Mouse (Mus musculus): ENCODE data around the gene Mtx1. TPM values are rescaled to one million over a fixed set of nuclear protein-coding genes. Genes with fewer than 3 reads are reported as not detected.

Mtx1 gene
- 29.7 TPM for polyA plus RNA-seq (2014; fragmentation: Illumina TruSeq; extraction: RNeasy Lipid Tissue Mini Kit (QIAGEN cat#74804); ENCODE audit: low read depth, low replicate concordance)

DNA sequence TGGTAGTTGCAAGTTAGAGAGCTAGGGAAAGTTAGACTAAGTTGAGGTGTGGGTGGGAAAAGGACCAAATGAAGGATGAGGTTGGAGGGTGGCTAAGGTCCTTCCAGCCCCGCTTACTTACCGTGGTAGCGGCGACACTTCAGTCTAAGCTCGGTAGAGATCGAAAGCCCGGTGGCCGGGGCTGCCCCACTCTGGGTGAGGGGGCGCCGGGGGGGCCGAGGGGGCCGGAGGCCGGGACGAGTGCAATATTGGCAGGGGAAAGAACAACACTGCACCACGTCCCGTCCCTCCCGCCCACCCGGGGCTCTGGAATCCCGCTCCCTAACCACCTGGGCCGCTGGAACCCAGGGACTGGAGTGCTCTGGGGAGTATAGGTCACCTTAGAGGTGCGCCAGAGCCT, at the start of gene Mtx1:
Gene Mtx1 (minus strand): TSS at position 189 of the 400 bp plus-strand sequence.

DNA sequence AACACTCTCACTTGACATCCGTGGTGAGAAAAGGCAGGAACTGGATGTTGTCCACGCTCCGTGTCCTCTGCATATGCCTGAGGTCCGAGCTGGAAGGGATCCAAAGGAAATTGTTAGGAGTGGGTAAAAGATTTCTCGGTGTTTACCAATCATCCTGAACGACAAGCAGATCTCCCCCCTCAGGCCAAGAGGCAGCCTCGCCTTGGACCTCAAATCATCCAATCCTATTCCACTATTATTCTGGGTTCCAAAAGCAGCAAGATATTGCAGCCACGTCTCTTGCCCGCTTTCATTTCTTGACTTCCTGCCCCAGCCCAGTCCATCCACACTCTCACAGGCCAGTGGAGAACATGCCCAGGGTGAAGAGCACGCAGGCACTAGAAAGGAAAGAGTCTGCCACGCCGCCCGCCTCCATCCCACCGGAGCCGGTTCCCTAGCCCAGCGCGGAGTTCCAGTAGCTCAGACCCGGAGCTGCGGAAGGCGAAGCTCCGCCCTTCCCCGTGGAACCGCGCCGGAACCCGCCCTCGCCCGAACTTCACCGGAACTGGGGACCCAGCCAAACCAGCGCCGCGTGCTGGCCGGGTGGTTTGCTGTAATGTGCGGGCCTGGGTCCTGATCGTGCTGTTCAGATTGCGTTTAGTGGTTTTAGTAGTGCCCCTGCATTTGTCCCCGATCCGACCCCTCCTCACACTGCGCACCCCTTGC, 43.3 kb upstream of the Mtx1 start, which contains the start of gene Slc50a1:
Gene Slc50a1 (minus strand): TSS at position 520 of the 705 bp plus-strand sequence.

GRCm38 (mm10) chr3:89259076-89259475, 32.2 kb upstream of the Mtx1 start, which contains the start of gene Dpm3:
Dpm3 (plus strand) TSS chr3:89259358.

DNA sequence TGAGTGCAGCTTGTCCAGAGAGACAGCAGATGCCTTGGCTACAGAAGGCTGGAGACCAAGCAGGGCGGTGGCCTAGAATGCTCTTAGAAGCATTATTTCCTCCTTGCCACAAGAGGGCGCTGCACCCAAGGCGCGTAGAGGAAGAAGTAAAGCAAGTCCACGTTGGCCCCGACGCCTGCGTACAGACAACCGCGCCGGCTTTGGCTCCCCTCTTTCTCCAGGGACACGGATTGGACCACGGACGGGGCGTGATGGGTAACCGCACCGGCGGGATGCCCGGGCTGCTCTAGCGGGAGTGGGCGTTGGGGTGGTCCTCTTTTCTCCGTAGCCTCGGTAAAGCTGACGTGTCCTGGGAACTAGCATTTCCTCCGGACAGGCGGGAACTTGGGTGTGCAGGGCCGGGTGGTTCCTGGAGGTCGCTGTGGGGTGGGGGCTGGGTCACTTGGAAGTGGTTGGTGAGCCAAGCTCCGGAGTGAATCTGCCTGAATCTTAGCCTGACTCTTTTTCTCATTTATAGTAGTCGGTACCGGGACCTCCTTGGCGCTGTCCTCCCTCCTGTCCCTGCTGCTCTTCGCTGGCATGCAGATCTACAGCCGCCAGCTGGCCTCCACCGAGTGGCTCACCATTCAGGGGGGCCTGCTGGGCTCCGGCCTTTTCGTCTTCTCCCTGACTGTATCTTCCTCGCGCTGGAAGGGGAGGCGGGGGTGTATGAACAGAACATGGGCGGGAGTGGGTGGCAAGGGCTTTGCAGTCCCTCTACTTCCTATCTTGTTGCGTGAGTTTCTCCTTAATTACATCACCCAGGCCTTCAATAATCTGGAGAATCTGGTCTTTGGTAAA, 19.6 kb upstream of the Mtx1 start, which contains the start of gene Trim46:
Gene Trim46 (minus strand): TSS at position 49 of the 840 bp plus-strand sequence.

DNA sequence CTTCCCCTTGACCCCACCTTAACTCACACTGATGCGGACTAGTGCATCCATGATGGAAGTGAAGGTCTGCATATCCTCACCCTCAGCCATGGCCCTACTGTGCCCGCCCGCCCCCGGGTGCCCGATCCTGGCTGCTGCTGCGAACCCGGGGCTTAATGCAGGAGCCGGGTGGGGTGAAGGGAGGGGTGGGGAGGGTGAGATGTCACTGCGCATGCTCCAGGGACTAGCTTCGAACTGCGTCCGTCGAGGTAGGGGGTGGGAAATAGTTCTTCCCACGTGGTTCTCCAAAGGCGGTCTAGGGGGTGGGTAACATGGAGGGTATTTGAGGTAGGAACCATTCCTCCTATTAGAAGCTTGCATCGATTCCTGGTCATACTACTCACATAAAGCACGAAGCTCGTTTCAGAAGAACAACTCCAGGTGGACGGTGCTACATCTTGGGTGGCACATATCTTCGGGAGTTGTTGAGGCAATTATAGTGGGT, 18.8 kb upstream of the Mtx1 start, which contains the start of gene Krtcap2:
Gene Krtcap2 (plus strand): TSS at position 279 of the 484 bp plus-strand sequence.

GRCm38 (mm10) chr3:89228836-89229235, 1.9 kb upstream of the Mtx1 start, which contains the start of gene Muc1:
Muc1 (plus strand) TSS chr3:89229057.

GRCm38 (mm10) chr3:89214681-89215411, 12.0 kb downstream of the Mtx1 start, which contains the start of gene Thbs3:
Thbs3 (plus strand) TSS chr3:89215180.

DNA sequence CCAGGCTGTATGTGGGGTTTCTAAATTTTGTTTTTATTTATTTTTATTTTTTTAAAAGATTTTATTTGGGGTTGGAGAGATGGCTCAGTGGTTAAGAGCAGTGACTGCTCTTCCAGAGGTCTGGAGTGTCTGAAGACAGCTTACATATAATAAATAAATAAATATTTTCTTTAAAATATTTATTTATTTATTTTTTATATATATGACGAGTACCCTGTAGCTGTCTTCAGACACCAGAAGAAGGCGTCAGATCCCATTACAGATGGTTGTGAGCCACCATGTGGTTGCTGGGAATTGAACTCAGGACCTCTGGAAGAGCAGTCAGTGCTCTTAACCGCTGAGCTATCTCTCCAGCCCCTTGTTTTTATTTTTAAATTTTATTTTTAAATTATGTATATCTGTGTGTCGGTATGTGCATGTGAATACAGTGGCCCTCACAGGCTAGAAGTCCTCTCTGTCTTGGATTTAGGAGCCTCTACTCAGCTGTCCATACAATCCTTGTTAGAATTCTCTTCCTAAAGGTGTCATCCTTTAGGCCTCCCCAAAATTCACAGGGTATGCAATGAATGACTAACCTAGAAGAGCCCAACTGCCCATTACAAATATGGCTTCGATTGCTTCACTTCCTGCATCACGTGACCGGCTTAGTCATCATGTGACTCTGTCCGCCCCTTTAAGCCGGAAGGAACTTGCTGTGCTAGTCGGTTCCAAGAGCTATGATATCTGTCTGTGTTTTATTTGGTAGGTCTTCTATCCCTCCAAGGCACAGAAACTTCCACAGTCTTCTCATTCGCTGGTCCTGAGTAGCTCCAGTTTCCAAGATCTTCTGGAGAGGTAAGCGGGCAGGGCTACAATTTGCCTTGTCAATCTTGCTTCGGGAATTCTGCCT, 24.4 kb downstream of the Mtx1 start, which contains the start of gene Gba:
Gene Gba (plus strand): TSS at position 676 of the 889 bp plus-strand sequence.

GRCm38 (mm10) chr3:89183058-89183958, 43.6 kb downstream of the Mtx1 start, which contains the start of gene Fam189b:
Fam189b (plus strand) TSS chr3:89183143.

GRCm38 (mm10) chr3:89177242-89178106, 49.4 kb downstream of the Mtx1 start, which contains the start of gene Scamp3:
Scamp3 (plus strand) TSS chr3:89177473.

GRCm38 (mm10) chr3:89164506-89165267, 62.2 kb downstream of the Mtx1 start, which contains the start of gene Clk2:
Clk2 (plus strand) TSS chr3:89164795.

DNA sequence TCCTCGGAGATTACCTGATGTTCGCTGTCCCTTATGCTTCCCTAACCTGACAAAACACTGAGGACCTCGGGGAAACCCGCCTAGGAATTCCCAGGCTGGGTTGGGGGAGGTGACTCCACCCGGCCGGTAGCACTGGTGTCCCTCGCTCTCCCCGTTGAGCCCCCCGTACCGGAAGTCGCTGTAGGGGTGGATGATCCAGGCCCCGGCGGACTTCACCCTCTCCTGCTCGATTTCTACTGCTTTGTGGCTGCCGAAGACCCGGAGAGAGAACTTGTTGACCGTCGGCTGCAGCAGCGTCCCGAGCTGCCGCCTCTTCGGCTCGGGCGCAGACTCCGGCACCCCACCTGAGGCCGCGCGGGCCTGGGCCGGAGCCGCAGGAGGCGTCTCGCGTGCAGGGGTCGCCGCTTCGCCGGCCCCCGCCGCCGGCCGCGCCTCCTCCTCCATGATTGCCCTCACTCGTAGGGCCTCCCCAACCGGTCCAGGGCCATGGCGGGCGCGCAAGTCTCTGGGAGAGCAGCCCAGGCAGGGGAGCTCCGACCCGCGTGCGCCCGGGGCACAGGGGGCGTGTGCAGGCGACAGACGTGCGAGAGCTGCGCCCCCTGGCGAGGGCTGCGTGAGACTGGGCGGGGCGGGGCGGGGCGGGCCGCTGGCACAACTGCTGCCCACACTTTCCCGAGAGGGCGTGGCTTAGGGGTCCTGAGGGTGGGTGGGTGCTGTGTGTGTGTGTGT, 67.1 kb downstream of the Mtx1 start, which contains the start of gene Hcn3:
Gene Hcn3 (minus strand): TSS at position 581 of the 729 bp plus-strand sequence.

Other genes with a start within 250 kb of the Mtx1 start
- 8.9 TPM for gene Rusc1, start 133.8 kb downstream of the Mtx1 start, polyA plus RNA-seq (2014; fragmentation: Illumina TruSeq; extraction: RNeasy Lipid Tissue Mini Kit (QIAGEN cat#74804); ENCODE audit: low read depth, low replicate concordance)
- not detected for gene Gm43738, start 126.0 kb downstream of the Mtx1 start, polyA plus RNA-seq (2014; fragmentation: Illumina TruSeq; extraction: RNeasy Lipid Tissue Mini Kit (QIAGEN cat#74804); ENCODE audit: low read depth, low replicate concordance)
- 20.9 TPM for gene Fdps, start 125.1 kb downstream of the Mtx1 start, polyA plus RNA-seq (2014; fragmentation: Illumina TruSeq; extraction: RNeasy Lipid Tissue Mini Kit (QIAGEN cat#74804); ENCODE audit: low read depth, low replicate concordance)
- 22.4 TPM for gene Pklr, start 90.9 kb downstream of the Mtx1 start, polyA plus RNA-seq (2014; fragmentation: Illumina TruSeq; extraction: RNeasy Lipid Tissue Mini Kit (QIAGEN cat#74804); ENCODE audit: low read depth, low replicate concordance)
- gene Hcn3, start 66.9 kb downstream of the Mtx1 start, polyA plus RNA-seq (2014; fragmentation: Illumina TruSeq; extraction: RNeasy Lipid Tissue Mini Kit (QIAGEN cat#74804); ENCODE audit: low read depth, low replicate concordance), result not detected
- 19.0 TPM for gene Clk2, start 62.3 kb downstream of the Mtx1 start, polyA plus RNA-seq (2014; fragmentation: Illumina TruSeq; extraction: RNeasy Lipid Tissue Mini Kit (QIAGEN cat#74804); ENCODE audit: low read depth, low replicate concordance)
- gene Scamp3, start 49.6 kb downstream of the Mtx1 start, polyA plus RNA-seq (2014; fragmentation: Illumina TruSeq; extraction: RNeasy Lipid Tissue Mini Kit (QIAGEN cat#74804); ENCODE audit: low read depth, low replicate concordance), result 10.6 TPM
- 0.76 TPM for gene Fam189b, start 43.9 kb downstream of the Mtx1 start, polyA plus RNA-seq (2014; fragmentation: Illumina TruSeq; extraction: RNeasy Lipid Tissue Mini Kit (QIAGEN cat#74804); ENCODE audit: low read depth, low replicate concordance)
- gene Gba, start 24.2 kb downstream of the Mtx1 start, polyA plus RNA-seq (2014; fragmentation: Illumina TruSeq; extraction: RNeasy Lipid Tissue Mini Kit (QIAGEN cat#74804); ENCODE audit: low read depth, low replicate concordance), result 16.0 TPM
- gene Thbs3, start 11.9 kb downstream of the Mtx1 start, polyA plus RNA-seq (2014; fragmentation: Illumina TruSeq; extraction: RNeasy Lipid Tissue Mini Kit (QIAGEN cat#74804); ENCODE audit: low read depth, low replicate concordance), result 1.5 TPM
- gene Muc1, start 2.0 kb upstream of the Mtx1 start, polyA plus RNA-seq (2014; fragmentation: Illumina TruSeq; extraction: RNeasy Lipid Tissue Mini Kit (QIAGEN cat#74804); ENCODE audit: low read depth, low replicate concordance), result 5.0 TPM
- 24.4 TPM for gene Krtcap2, start 18.9 kb upstream of the Mtx1 start, polyA plus RNA-seq (2014; fragmentation: Illumina TruSeq; extraction: RNeasy Lipid Tissue Mini Kit (QIAGEN cat#74804); ENCODE audit: low read depth, low replicate concordance)
- 0.19 TPM for gene Trim46, start 19.2 kb upstream of the Mtx1 start, polyA plus RNA-seq (2014; fragmentation: Illumina TruSeq; extraction: RNeasy Lipid Tissue Mini Kit (QIAGEN cat#74804); ENCODE audit: low read depth, low replicate concordance)
- not detected for gene Dpm3, start 32.3 kb upstream of the Mtx1 start, polyA plus RNA-seq (2014; fragmentation: Illumina TruSeq; extraction: RNeasy Lipid Tissue Mini Kit (QIAGEN cat#74804); ENCODE audit: low read depth, low replicate concordance)
- gene Slc50a1, start 43.5 kb upstream of the Mtx1 start, polyA plus RNA-seq (2014; fragmentation: Illumina TruSeq; extraction: RNeasy Lipid Tissue Mini Kit (QIAGEN cat#74804); ENCODE audit: low read depth, low replicate concordance), result 38.2 TPM
- gene Efna1, start 54.1 kb upstream of the Mtx1 start, polyA plus RNA-seq (2014; fragmentation: Illumina TruSeq; extraction: RNeasy Lipid Tissue Mini Kit (QIAGEN cat#74804); ENCODE audit: low read depth, low replicate concordance), result 20.5 TPM
- gene Efna3, start 95.9 kb upstream of the Mtx1 start, polyA plus RNA-seq (2014; fragmentation: Illumina TruSeq; extraction: RNeasy Lipid Tissue Mini Kit (QIAGEN cat#74804); ENCODE audit: low read depth, low replicate concordance), result not detected
- not detected for gene Efna4, start 110.9 kb upstream of the Mtx1 start, polyA plus RNA-seq (2014; fragmentation: Illumina TruSeq; extraction: RNeasy Lipid Tissue Mini Kit (QIAGEN cat#74804); ENCODE audit: low read depth, low replicate concordance)
- gene Adam15, start 122.9 kb upstream of the Mtx1 start, polyA plus RNA-seq (2014; fragmentation: Illumina TruSeq; extraction: RNeasy Lipid Tissue Mini Kit (QIAGEN cat#74804); ENCODE audit: low read depth, low replicate concordance), result 14.9 TPM
- gene Dcst2, start 134.9 kb upstream of the Mtx1 start, polyA plus RNA-seq (2014; fragmentation: Illumina TruSeq; extraction: RNeasy Lipid Tissue Mini Kit (QIAGEN cat#74804); ENCODE audit: low read depth, low replicate concordance), result not detected
- gene Dcst1, start 138.2 kb upstream of the Mtx1 start, polyA plus RNA-seq (2014; fragmentation: Illumina TruSeq; extraction: RNeasy Lipid Tissue Mini Kit (QIAGEN cat#74804); ENCODE audit: low read depth, low replicate concordance), result 0.35 TPM
- 11.5 TPM for gene Zbtb7b, start 167.7 kb upstream of the Mtx1 start, polyA plus RNA-seq (2014; fragmentation: Illumina TruSeq; extraction: RNeasy Lipid Tissue Mini Kit (QIAGEN cat#74804); ENCODE audit: low read depth, low replicate concordance)
- 2.4 TPM for gene Lenep, start 175.7 kb upstream of the Mtx1 start, polyA plus RNA-seq (2014; fragmentation: Illumina TruSeq; extraction: RNeasy Lipid Tissue Mini Kit (QIAGEN cat#74804); ENCODE audit: low read depth, low replicate concordance)
- gene Flad1, start 184.8 kb upstream of the Mtx1 start, polyA plus RNA-seq (2014; fragmentation: Illumina TruSeq; extraction: RNeasy Lipid Tissue Mini Kit (QIAGEN cat#74804); ENCODE audit: low read depth, low replicate concordance), result 1.6 TPM
- 3.3 TPM for gene Cks1b, start 191.3 kb upstream of the Mtx1 start, polyA plus RNA-seq (2014; fragmentation: Illumina TruSeq; extraction: RNeasy Lipid Tissue Mini Kit (QIAGEN cat#74804); ENCODE audit: low read depth, low replicate concordance)
- gene Shc1, start 191.4 kb upstream of the Mtx1 start, polyA plus RNA-seq (2014; fragmentation: Illumina TruSeq; extraction: RNeasy Lipid Tissue Mini Kit (QIAGEN cat#74804); ENCODE audit: low read depth, low replicate concordance), result 33.2 TPM
- 7.7 TPM for gene Pygo2, start 203.1 kb upstream of the Mtx1 start, polyA plus RNA-seq (2014; fragmentation: Illumina TruSeq; extraction: RNeasy Lipid Tissue Mini Kit (QIAGEN cat#74804); ENCODE audit: low read depth, low replicate concordance)
- 23.5 TPM for gene Pbxip1, start 209.6 kb upstream of the Mtx1 start, polyA plus RNA-seq (2014; fragmentation: Illumina TruSeq; extraction: RNeasy Lipid Tissue Mini Kit (QIAGEN cat#74804); ENCODE audit: low read depth, low replicate concordance)
- 1.9 TPM for gene Pmvk, start 227.5 kb upstream of the Mtx1 start, polyA plus RNA-seq (2014; fragmentation: Illumina TruSeq; extraction: RNeasy Lipid Tissue Mini Kit (QIAGEN cat#74804); ENCODE audit: low read depth, low replicate concordance)

Data from sigmoid colon, adult 10 weeks (tissue).